Comparison of ENCODE assay signal across 9 mouse cellular contexts in the genomic region with DNA sequence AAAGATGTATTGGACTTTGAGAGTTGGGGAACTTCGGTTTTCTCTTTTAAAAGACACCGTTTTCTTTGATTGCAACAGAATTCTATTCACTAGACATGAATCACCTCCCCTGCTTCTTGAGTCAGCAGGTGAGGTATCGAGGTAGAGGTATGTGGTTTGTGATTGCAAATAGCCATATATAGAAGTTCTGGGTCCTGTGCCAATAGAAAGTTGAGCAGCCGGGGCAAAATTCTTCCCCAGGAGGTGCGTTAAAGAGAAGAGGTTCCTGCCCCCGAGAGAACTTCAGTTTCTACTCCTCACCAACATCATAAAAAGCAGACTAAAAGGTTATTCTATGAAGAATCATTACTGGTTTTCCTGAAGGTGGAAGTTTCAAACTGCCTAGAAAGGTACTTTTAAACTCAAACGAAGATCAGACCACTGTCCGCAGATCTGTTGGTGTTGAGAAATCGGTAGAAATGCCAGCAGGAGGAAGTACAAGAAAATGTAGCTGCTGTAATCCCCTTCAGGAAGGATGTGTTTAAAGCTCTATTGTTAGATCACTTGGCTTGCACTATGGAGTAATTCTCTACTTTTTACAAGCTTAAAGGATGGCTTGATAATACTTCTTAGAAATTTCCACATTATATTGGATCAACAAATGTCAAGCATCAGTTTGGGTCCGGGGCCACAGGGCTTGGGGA. TPM values are rescaled to one million over a fixed set of nuclear protein-coding genes. Genes with fewer than 3 reads are reported as not detected.
A peak's percentile ranks its signal among the peaks of the same experiment; 100 is the strongest.
DNase-seq lines count a peak whose midpoint lies in the region; ATAC-seq and TF ChIP-seq lines count a peak whose summit lies in the region.
"Had no signal": no experiment of that assay in that cellular context is flagged by ENCODE, and none has a peak within 500 bp of the region (broad histone marks: within the 10 kb centered on the region; RNA-seq: fewer than 3 reads in every experiment).

No protein-coding gene starts in this region.

- H3K9me3 ChIP-seq in forebrain, postnatal 0 days (ENCODE audit: low read length), result no peaks in the 10 kb centered on the region
- no peaks in the 10 kb centered on the region for H3K9me3 ChIP-seq in liver, embryonic 11.5 days (ENCODE audit: control insufficient read depth, low read length)

- TF ChIP-seq POLR2A in small intestine, adult 2 months (IDR thresholded peaks at IDR 0.05; ENCODE audit: low read depth, low read length), result no peak
- TF ChIP-seq POLR2A in thymus, adult 2 months (IDR thresholded peaks at IDR 0.05; ENCODE audit: control insufficient read depth, extremely low read depth, insufficient read depth, low read length, poor library complexity), result no peak

- peak overlapping the region; percentile 47 for H3K4me3 ChIP-seq in layer of hippocampus, adult 2 months
- H3K4me3 ChIP-seq in forebrain, postnatal 0 days (ENCODE audit: low read depth, low read length), result no peak overlapping the region
- peak overlapping the region; percentile 47 for H3K4me3 ChIP-seq in liver, embryonic 11.5 days (ENCODE audit: low read depth, low read length)
- H3K4me3 ChIP-seq in small intestine, adult 2 months (ENCODE audit: low read depth, low read length), result no peak overlapping the region
- H3K4me3 ChIP-seq in thymus, adult 2 months (ENCODE audit: control insufficient read depth, insufficient read depth, low read length), result no peak overlapping the region

- H3K4me2 ChIP-seq in forebrain, postnatal 0 days (ENCODE audit: low read depth), result peak overlapping the region; percentile 60; the same call in 1 of the 2 replicates
- peak overlapping the region; percentile 69 for H3K4me2 ChIP-seq in liver, embryonic 11.5 days

- H3K27me3 ChIP-seq in forebrain, postnatal 0 days (ENCODE audit: insufficient read depth, low read length), result no peaks in the 10 kb centered on the region; the same call in 1 of the 2 replicates
- H3K27me3 ChIP-seq in liver, embryonic 11.5 days (replicated peaks; ENCODE audit: control insufficient read depth, insufficient read depth, low read length), result peaks cover 6% of the 10 kb centered on the region
- H3K27me3 ChIP-seq in small intestine, adult 2 months (ENCODE audit: control insufficient read depth, insufficient read depth, low read length), result 0 out of 2 replicates have a peak, but pooled peaks cover 2% of the 10 kb centered on the region
- H3K27me3 ChIP-seq in thymus, adult 2 months (ENCODE audit: control insufficient read depth, insufficient read depth, low read length), result peaks cover 4% of the 10 kb centered on the region

- H3K9ac ChIP-seq in forebrain, postnatal 0 days, result no peak overlapping the region
- no peak overlapping the region for H3K9ac ChIP-seq in liver, embryonic 11.5 days (ENCODE audit: low read depth, low read length)

- ATAC-seq in forebrain, postnatal 0 days, result no peak
- ATAC-seq in liver, embryonic 11.5 days (replicated peaks; ENCODE audit: low FRiP score), result no peak
- ATAC-seq: activated CD4-positive, CD25-positive, alpha-beta regulatory T cell, adult 4 months had no signal

- no peaks in the 10 kb centered on the region for H3K36me3 ChIP-seq in forebrain, postnatal 0 days (ENCODE audit: insufficient read depth)
- H3K36me3 ChIP-seq in liver, embryonic 11.5 days (ENCODE audit: control insufficient read depth, insufficient read depth, low read length), result no peaks in the 10 kb centered on the region
- no peaks in the 10 kb centered on the region for H3K36me3 ChIP-seq in small intestine, adult 2 months (ENCODE audit: control insufficient read depth, insufficient read depth, low read length)
- no peaks in the 10 kb centered on the region for H3K36me3 ChIP-seq in thymus, adult 2 months (ENCODE audit: control insufficient read depth, insufficient read depth, low read length)

- H3K27ac ChIP-seq in layer of hippocampus, adult 2 months, result peak overlapping the region; percentile 64
- no peak overlapping the region for H3K27ac ChIP-seq in forebrain, postnatal 0 days (ENCODE audit: low read depth, low read length)
- H3K27ac ChIP-seq in liver, embryonic 11.5 days (ENCODE audit: low read depth, low read length), result no peak overlapping the region
- H3K27ac ChIP-seq in small intestine, adult 2 months (ENCODE audit: insufficient read depth, low read depth, low read length), result 0 out of 2 replicates have a peak overlapping the region, but pooled peaks have one; percentile 15
- no peak overlapping the region for H3K27ac ChIP-seq in thymus, adult 2 months (ENCODE audit: control insufficient read depth, insufficient read depth, low read length)

- DNase-seq in layer of hippocampus, adult 2 months (ENCODE audit: low spot score in 2 of 2), result no peak
- no peak for DNase-seq in layer of hippocampus, adult 9-10 months (ENCODE audit: low spot score)
- no peak for DNase-seq in forebrain, postnatal 0 days
- no peak for DNase-seq in liver, embryonic 11.5 days (ENCODE audit: low spot score)
- no peak for DNase-seq in thymus, adult 2 months
- DNase-seq in frontal cortex, adult 2 months (ENCODE audit: extremely low spot score in 1 of 2, low spot score in 1 of 2), result no peak
- DNase-seq in adrenal gland, adult 2 months, result no peak

- no peak for TF ChIP-seq CTCF in layer of hippocampus, adult 2 months (conservative IDR thresholded peaks at IDR 0.05)
- no peak for TF ChIP-seq CTCF in forebrain, postnatal 0 days (IDR thresholded peaks at IDR 0.05; ENCODE audit: low read depth)
- TF ChIP-seq CTCF in small intestine, adult 2 months (IDR thresholded peaks at IDR 0.05; ENCODE audit: extremely low read depth, insufficient read length, insufficient replicate concordance, low read depth, low read length), result no peak
- TF ChIP-seq CTCF in thymus, adult 2 months (IDR thresholded peaks at IDR 0.05; ENCODE audit: borderline replicate concordance, control insufficient read depth, extremely low read depth, insufficient read depth, low read length, poor library complexity), result no peak

- WGBS in forebrain, postnatal 0 days, result 50% methylated on average over 10 of the region's 10 CpGs
- 32% methylated on average over 10 of the region's 10 CpGs for WGBS in liver, embryonic 11.5 days
- 13% methylated on average over 10 of the region's 10 CpGs for WGBS in small intestine, adult 2 months
- WGBS in thymus, adult 2 months, result 4% methylated on average over 10 of the region's 10 CpGs

- H3K4me1 ChIP-seq in forebrain, postnatal 0 days (ENCODE audit: insufficient read depth), result no peaks in the 10 kb centered on the region
- no peaks in the 10 kb centered on the region; the same call in 1 of the 2 replicates for H3K4me1 ChIP-seq in liver, embryonic 11.5 days (replicated peaks; ENCODE audit: control insufficient read depth, insufficient read depth, low read length)
- H3K4me1 ChIP-seq in small intestine, adult 2 months (ENCODE audit: control insufficient read depth, insufficient read depth, insufficient read length, low read length), result peaks cover 8% of the 10 kb centered on the region; the same call in 1 of the 2 replicates
- no peaks in the 10 kb centered on the region; the same call in 1 of the 2 replicates for H3K4me1 ChIP-seq in thymus, adult 2 months (replicated peaks; ENCODE audit: control insufficient read depth, insufficient read depth, low read length)

RNA-seq across cellular contexts. Expression of gene Anxa3, which starts 1.0 kb away (rescaled TPM):
- 10 to 100 TPM; 12.3 to 14.2 TPM for total RNA-seq in layer of hippocampus, adult 2 months (2021)
- 25.9 and 31.7 TPM in 2 replicates for total RNA-seq in forebrain, postnatal 0 days (2014; rRNA removed)
- 13.5 and 18.0 TPM in 2 replicates for polyA plus RNA-seq in forebrain, postnatal 0 days (2015; fragmentation: Nextera tagmentation; extraction: Ambion mirVana)
- 24.6 and 25.8 TPM in 2 replicates for polyA plus RNA-seq in liver, embryonic 11.5 days (2014; fragmentation: Nextera tagmentation; extraction: Ambion mirVana)
- 1.9 and 6.2 TPM in 2 replicates for polyA plus RNA-seq in small intestine, adult 2 months (2012; rRNA removed)
- 6.3 and 6.7 TPM in 2 replicates for polyA plus RNA-seq in thymus, adult 2 months (2012; rRNA removed)
- polyA plus RNA-seq in frontal cortex, adult 2 months (2012; rRNA removed), result 18.5 and 25.7 TPM in 2 replicates
- total RNA-seq in adrenal gland, adult 2 months (2021), result 10 to 100 TPM; 14.8 to 22.9 TPM
- 2.1 and 2.3 TPM in 2 replicates for polyA plus RNA-seq in adrenal gland, adult 2 months (2012; rRNA removed)

Comparison
In these comparisons a context has a peak if more than half of its experiments do, and no peak if none do; other contexts are left out.
1. H3K27ac ChIP-seq: peak in layer of hippocampus, adult 2 months (single experiment) and small intestine, adult 2 months (single experiment); none in forebrain, postnatal 0 days (single experiment), liver, embryonic 11.5 days (single experiment) and thymus, adult 2 months (single experiment).
2. H3K4me3 ChIP-seq: peak in layer of hippocampus, adult 2 months (single experiment) and liver, embryonic 11.5 days (single experiment); none in forebrain, postnatal 0 days (single experiment), small intestine, adult 2 months (single experiment) and thymus, adult 2 months (single experiment).